Mouse (Mus musculus) kidney, embryonic 16.5 days (tissue): ENCODE data around the gene Rapgef4. TPM values are rescaled to one million over a fixed set of nuclear protein-coding genes. Genes with fewer than 3 reads are reported as not detected.

Source experiments
- ATAC-seq: fragments of 200-750 bp; cut with Nextera tagmentation; 2 replicates; pipeline ENCODE4 v1.8.0; 2017; ENCODE audit warnings: moderate TSS enrichment; ENCODE audit not compliant: low FRiP score, low TSS enrichment
- H3K27ac ChIP-seq: fragments of 300-500 bp; sonication (generic); 2 replicates; pipeline ENCODE4 v1.5.1; 2014; ENCODE audit warnings: low read length
- H3K27me3 ChIP-seq: fragments of 300-500 bp; sonication (generic); 2 replicates; pipeline ENCODE4 v1.6.1; 2014; ENCODE audit warnings: low read length, control low read depth, mixed read lengths; ENCODE audit not compliant: insufficient read depth
- H3K36me3 ChIP-seq: fragments of 300-500 bp; sonication (generic); 2 replicates; pipeline ENCODE4 v1.6.1; 2014; ENCODE audit warnings: low read length, control low read depth, mixed read lengths; ENCODE audit not compliant: insufficient read depth
- H3K4me1 ChIP-seq: fragments of 300-500 bp; sonication (generic); 2 replicates; pipeline ENCODE4 v1.6.1; 2014; ENCODE audit warnings: low read length, control low read depth, mixed read lengths; ENCODE audit not compliant: insufficient read depth
- H3K4me2 ChIP-seq: fragments of 300-500 bp; sonication (generic); replicated peaks from 2 replicates; pipeline ENCODE4 v1.6.1; 2014; ENCODE audit warnings: low read depth, low read length
- H3K4me3 ChIP-seq: fragments of 300-500 bp; sonication (generic); 2 replicates; pipeline ENCODE4 v1.5.1; 2014; ENCODE audit warnings: mild to moderate bottlenecking, low read length
- H3K9ac ChIP-seq: fragments of 300-500 bp; sonication (generic); replicated peaks from 2 replicates; pipeline ENCODE4 v1.6.1; 2014; ENCODE audit warnings: low read length
- H3K9me3 ChIP-seq: fragments of 300-500 bp; sonication (generic); 2 replicates; pipeline ENCODE4 v1.6.1; 2016; ENCODE audit warnings: low read length, control low read depth
- WGBS: fragments of 180-500 bp; shearing (Covaris S2); extraction: QIAGEN DNeasy Blood & Tissue Kit; methylation state at CpG from one replicate; pipeline ENCODE4 v1.1.7; 2014; 5-methylcytosine and 5-hydroxymethylcytosine counted together
- polyA plus RNA-seq: library from polyadenylated mRNA; unstranded; fragments of >200 nt; fragmentation: Nextera tagmentation; extraction: Ambion mirVana; gene quantifications from 2 replicates; pipeline ENCODE4 v1.2.1, GENCODE M21; 2015

The Rapgef4 gene
- polyA plus RNA-seq, 1 experiment from 2014 or later: 6.9 TPM

DNA sequence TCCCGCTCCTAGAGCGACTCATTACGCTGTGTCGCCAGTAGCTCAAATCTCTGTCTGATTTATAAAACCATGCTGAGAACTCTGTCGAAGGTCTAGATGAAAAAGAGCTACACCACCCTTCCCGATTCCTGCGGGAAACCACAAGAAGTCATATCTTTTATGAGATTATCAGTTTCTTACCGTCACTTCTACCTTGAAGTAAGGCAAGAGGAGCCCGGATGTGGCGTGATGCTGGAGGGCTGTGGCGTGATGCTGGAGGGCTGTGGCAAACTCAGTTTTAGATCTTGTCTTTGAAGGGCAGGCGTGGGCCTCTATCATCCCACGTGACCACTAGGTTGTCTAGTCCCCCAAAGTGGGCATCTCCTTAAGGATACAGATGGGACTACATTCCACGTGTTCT, 300.9 kb downstream of the Rapgef4 start:
- H3K9me3 ChIP-seq: no peaks in the 10 kb centered on the region
- H3K9ac ChIP-seq: no peak overlapping the region
- H3K27me3 ChIP-seq: no peaks in the 10 kb centered on the region
- ATAC-seq: no peak
- H3K4me1 ChIP-seq: 0 out of 2 replicates have a peak, but pooled peaks cover under 1% of the 10 kb centered on the region
- H3K27ac ChIP-seq: no peak overlapping the region
- WGBS: 92% methylated on average over 14 of the region's 14 CpGs
- no peaks in the 10 kb centered on the region for H3K36me3 ChIP-seq
- no peak overlapping the region for H3K4me3 ChIP-seq
- H3K4me2 ChIP-seq: no peak overlapping the region

DNA sequence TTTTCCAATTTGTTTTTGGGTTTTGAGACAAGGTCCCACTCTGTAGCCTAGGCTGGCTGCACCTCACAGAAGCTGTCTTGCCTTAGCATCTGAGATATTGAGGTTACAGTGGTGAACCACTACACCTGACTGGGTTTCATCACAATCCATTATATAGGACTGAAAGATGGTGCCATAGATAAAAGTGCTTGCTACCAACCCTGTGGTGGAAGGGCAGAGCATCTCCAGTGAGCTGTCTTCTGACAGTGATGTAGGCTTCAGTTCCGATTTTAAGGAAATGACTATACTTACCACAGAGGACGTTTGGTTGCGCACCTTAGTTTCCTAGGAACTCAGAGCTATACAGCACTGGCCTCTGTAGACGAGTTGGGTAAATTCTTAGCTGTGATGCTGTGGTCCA, 301.7 kb downstream of the Rapgef4 start:
- ATAC-seq: no peak
- Histone ChIP-seq H3K9me3 (no peaks in the 10 kb centered on the region), H3K27ac (no peak overlapping the region), H3K4me1 (0 out of 2 replicates have a peak, but pooled peaks cover 4% of the 10 kb centered on the region), H3K36me3 (no peaks in the 10 kb centered on the region), H3K9ac (no peak overlapping the region), H3K27me3 (no peaks in the 10 kb centered on the region), H3K4me3 (no peak overlapping the region), H3K4me2 (no peak overlapping the region)
- WGBS: 79% methylated on average over 4 of the region's 4 CpGs

DNA sequence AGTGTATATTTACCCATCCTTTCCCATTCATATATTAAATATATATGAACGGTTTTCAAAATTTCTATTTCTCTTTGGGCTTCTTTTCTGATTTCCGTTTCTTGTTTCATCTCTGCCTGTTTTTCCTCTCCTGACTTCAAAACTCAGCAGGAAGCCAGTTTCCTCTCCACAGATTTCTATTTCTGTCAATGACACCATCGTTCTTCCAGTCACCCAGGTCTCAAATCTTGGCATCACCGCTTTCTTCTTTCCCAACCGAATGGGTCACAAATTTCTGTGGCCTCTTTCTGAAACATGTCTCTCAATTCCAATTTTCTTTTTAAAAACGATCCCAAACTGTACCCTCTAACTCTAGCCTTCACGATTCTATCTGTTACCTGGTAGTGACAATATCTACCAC, 303.6 kb downstream of the Rapgef4 start:
- no peak overlapping the region for H3K9ac ChIP-seq
- H3K9me3 ChIP-seq: no peaks in the 10 kb centered on the region
- WGBS: 80% methylated on average over 7 of the region's 7 CpGs
- no peak overlapping the region for H3K4me2 ChIP-seq
- no peaks in the 10 kb centered on the region for H3K27me3 ChIP-seq
- no peak for ATAC-seq
- 0 out of 2 replicates have a peak, but pooled peaks cover 4% of the 10 kb centered on the region for H3K4me1 ChIP-seq
- H3K4me3 ChIP-seq: no peak overlapping the region
- H3K27ac ChIP-seq: no peak overlapping the region
- H3K36me3 ChIP-seq: no peaks in the 10 kb centered on the region

DNA sequence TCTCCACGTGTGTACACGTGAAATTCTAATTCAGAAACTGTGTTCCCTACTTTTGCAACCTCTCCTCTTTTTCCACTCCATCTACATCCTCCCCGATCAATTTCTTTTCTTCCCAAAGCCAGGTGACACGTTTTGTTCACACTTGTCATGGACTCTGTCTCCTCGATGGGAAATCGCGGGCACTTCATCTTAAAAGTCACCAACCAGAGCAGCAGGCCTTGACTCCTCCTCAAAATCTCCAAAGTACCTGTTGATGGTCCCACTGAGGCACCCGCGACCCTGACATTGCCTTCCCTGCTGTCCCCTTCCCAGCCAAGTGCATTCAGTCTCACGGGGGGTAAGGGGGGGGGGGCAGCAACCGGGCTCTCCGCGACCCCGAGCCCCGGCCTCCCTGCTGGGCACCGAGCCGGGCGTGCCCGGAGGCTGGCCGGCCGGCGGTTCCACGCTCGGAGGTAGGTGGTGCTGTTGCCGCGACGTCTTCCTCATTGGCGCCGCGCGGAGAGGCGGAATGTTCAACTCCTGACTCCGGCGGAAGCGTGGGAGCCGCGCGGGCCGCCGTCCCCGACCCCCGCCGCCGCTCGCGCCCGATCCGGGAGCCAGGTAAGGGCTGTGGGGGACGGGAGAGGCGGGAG, 304.3 kb downstream of the Rapgef4 start, which contains the start of gene Map3k20:
Gene Map3k20 (plus strand): TSS at position 382 of the 632 bp plus-strand sequence.
- peak within 1 kb of the TSS; percentile 31; the same call in 1 of the 2 replicates for H3K27ac ChIP-seq
- H3K4me3 ChIP-seq: peak within 1 kb of the TSS; percentile 86
- 0 out of 2 replicates have a peak, but pooled peaks cover 4% of the 10 kb centered on the region for H3K4me1 ChIP-seq
- 3% methylated on average over 39 of the region's 50 CpGs for WGBS
- peak; percentile 90 for ATAC-seq
- H3K9ac ChIP-seq: peak within 1 kb of the TSS; percentile 94
- peak within 1 kb of the TSS; percentile 77 for H3K4me2 ChIP-seq
- no peaks in the 10 kb centered on the region for H3K27me3 ChIP-seq
- H3K36me3 ChIP-seq: no peaks in the 10 kb centered on the region
- no peaks in the 10 kb centered on the region for H3K9me3 ChIP-seq

- peak overlapping the region; percentile 86 for H3K4me3 ChIP-seq
- H3K36me3 ChIP-seq: no peaks in the 10 kb centered on the region
- H3K27me3 ChIP-seq: no peaks in the 10 kb centered on the region
- H3K9me3 ChIP-seq: no peaks in the 10 kb centered on the region
- 0 out of 2 replicates have a peak, but pooled peaks cover 4% of the 10 kb centered on the region for H3K4me1 ChIP-seq
- H3K9ac ChIP-seq: peak overlapping the region; percentile 94
- peak overlapping the region; percentile 77 for H3K4me2 ChIP-seq
- 1% methylated on average over 55 of the region's 60 CpGs for WGBS
- peak overlapping the region; percentile 31; the same call in 1 of the 2 replicates for H3K27ac ChIP-seq
- peak; percentile 87 for ATAC-seq
Measured at GRCm38 (mm10) chr2:72285888-72286661, 305.0 kb downstream of the Rapgef4 start.

GRCm38 (mm10) chr2:72287142-72287541, 306.1 kb downstream of the Rapgef4 start:
- Histone ChIP-seq H3K27me3 (no peaks in the 10 kb centered on the region), H3K9me3 (no peaks in the 10 kb centered on the region), H3K4me3 (no peak overlapping the region), H3K4me2 (no peak overlapping the region), H3K9ac (no peak overlapping the region), H3K27ac (no peak overlapping the region), H3K4me1 (0 out of 2 replicates have a peak, but pooled peaks cover 4% of the 10 kb centered on the region), H3K36me3 (no peaks in the 10 kb centered on the region)
- WGBS: 70% methylated on average over 4 of the region's 4 CpGs
- no peak for ATAC-seq

GRCm38 (mm10) chr2:72288932-72289534, 308.0 kb downstream of the Rapgef4 start:
- Histone ChIP-seq H3K36me3 (no peaks in the 10 kb centered on the region), H3K9me3 (no peaks in the 10 kb centered on the region), H3K4me1 (peaks cover 4% of the 10 kb centered on the region; the same call in 1 of the 2 replicates), H3K27ac (no peak overlapping the region), H3K4me2 (no peak overlapping the region), H3K4me3 (no peak overlapping the region), H3K27me3 (no peaks in the 10 kb centered on the region), H3K9ac (no peak overlapping the region)
- ATAC-seq: no peak
- 78% methylated on average over 11 of the region's 11 CpGs for WGBS

DNA sequence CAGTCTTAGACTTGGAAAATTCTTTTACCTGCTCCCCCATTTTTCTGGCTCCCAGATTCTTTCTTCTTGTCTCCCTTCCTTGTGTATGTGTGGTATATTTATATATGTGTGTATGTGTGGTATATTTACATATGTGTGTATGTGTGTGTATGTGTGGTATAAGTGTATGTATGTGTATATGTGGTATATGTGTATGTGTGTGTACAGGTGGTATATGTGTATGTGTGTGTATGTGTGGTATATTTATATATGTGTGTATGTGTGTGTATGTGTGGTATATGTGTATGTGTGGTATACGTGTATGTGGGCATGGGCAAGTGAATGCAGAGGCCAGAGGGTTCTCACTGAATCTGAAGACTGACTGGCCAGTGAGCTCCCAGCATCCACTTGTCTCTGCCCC, 310.1 kb downstream of the Rapgef4 start:
- ATAC-seq: no peak
- H3K27me3 ChIP-seq: no peaks in the 10 kb centered on the region
- H3K9ac ChIP-seq: no peak overlapping the region
- H3K4me2 ChIP-seq: no peak overlapping the region
- H3K4me3 ChIP-seq: no peak overlapping the region
- no peak overlapping the region for H3K27ac ChIP-seq
- no peaks in the 10 kb centered on the region for H3K36me3 ChIP-seq
- 82% methylated on average over 1 of the region's 1 CpGs for WGBS
- peaks cover 6% of the 10 kb centered on the region; the same call in 1 of the 2 replicates for H3K4me1 ChIP-seq
- no peaks in the 10 kb centered on the region for H3K9me3 ChIP-seq

DNA sequence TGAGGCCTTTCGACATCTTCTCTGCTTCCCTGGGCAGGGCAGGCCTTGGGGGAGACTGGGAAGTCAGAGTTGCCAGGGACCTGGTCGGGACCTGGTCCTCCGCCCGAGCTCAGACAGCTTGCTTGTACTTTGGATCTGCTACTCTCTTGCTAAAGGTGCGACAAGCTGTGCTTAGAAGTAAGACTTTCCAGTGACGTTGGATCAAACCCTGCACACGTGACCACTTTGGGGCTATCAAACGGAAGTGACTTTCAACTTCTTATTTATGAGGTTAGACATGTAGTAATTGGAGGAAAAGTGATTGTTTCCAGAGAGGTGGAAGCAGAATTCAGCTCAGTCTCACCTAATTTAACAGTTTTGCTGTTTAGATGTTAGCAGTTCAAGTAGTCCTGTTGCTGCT, 311.5 kb downstream of the Rapgef4 start:
- no peak overlapping the region for H3K4me2 ChIP-seq
- WGBS: 83% methylated on average over 8 of the region's 8 CpGs
- H3K27ac ChIP-seq: no peak overlapping the region
- H3K27me3 ChIP-seq: no peaks in the 10 kb centered on the region
- no peak for ATAC-seq
- no peaks in the 10 kb centered on the region for H3K36me3 ChIP-seq
- H3K9ac ChIP-seq: no peak overlapping the region
- H3K4me3 ChIP-seq: no peak overlapping the region
- peaks cover 9% of the 10 kb centered on the region for H3K4me1 ChIP-seq
- H3K9me3 ChIP-seq: no peaks in the 10 kb centered on the region
